Mouse (Mus musculus): ENCODE measurements around the gene Ksr2. TPM values are rescaled to one million over a fixed set of nuclear protein-coding genes. Genes with fewer than 3 reads are reported as not detected.
A peak's percentile ranks its signal among the peaks of the same experiment; 100 is the strongest.
"Not testable (repeated sequence)": the region's sequence is repeated elsewhere in the genome, so short reads cannot be mapped to it uniquely, and the experiment has no call there.

The Ksr2 gene
- polyA plus RNA-seq, 1 experiment from 2014 or later, result 1.4 TPM

GRCm38 (mm10) chr5:117377731-117378130 is 36.1 kb upstream of the Ksr2 start:
- not testable (repeated sequence) for H3K9me3 ChIP-seq (ENCODE audit: control insufficient read depth, low read length); H3K27ac ChIP-seq (ENCODE audit: low read depth, low read length); H3K4me3 ChIP-seq (ENCODE audit: low read depth, low read length); H3K4me1 ChIP-seq (ENCODE audit: control insufficient read depth, insufficient read depth, low read length); H3K36me3 ChIP-seq (ENCODE audit: control insufficient read depth, insufficient read depth, low read length); H3K9ac ChIP-seq (ENCODE audit: low read length); DNase-seq (ENCODE audit: low spot score); H3K4me2 ChIP-seq (ENCODE audit: low read depth); H3K27me3 ChIP-seq (ENCODE audit: control insufficient read depth, insufficient read depth, low read length); ATAC-seq (ENCODE audit: insufficient read depth, low FRiP score, low TSS enrichment)
- 96% methylated on average over 14 of the region's 14 CpGs for WGBS

- ATAC-seq (ENCODE audit: insufficient read depth, low FRiP score, low TSS enrichment) (no peak), DNase-seq (ENCODE audit: low spot score) (no peak)
- WGBS, result 90% methylated on average over 4 of the region's 4 CpGs
- Histone ChIP-seq H3K9me3 (ENCODE audit: control insufficient read depth, low read length) (no peaks in the 10 kb centered on the region), H3K27ac (ENCODE audit: low read depth, low read length) (no peak overlapping the region), H3K4me3 (ENCODE audit: low read depth, low read length) (no peak overlapping the region), H3K27me3 (ENCODE audit: control insufficient read depth, insufficient read depth, low read length) (no peaks in the 10 kb centered on the region), H3K36me3 (ENCODE audit: control insufficient read depth, insufficient read depth, low read length) (peaks cover 6% of the 10 kb centered on the region), H3K4me1 (ENCODE audit: control insufficient read depth, insufficient read depth, low read length) (no peaks in the 10 kb centered on the region), H3K9ac (ENCODE audit: low read length) (no peak overlapping the region), H3K4me2 (ENCODE audit: low read depth) (no peak overlapping the region)
These were observed 33.6 kb upstream of the Ksr2 start for GRCm38 (mm10) chr5:117380199-117380598.

- Histone ChIP-seq H3K36me3 (ENCODE audit: control insufficient read depth, insufficient read depth, low read length) (peaks cover 6% of the 10 kb centered on the region), H3K4me2 (ENCODE audit: low read depth) (no peak overlapping the region), H3K27ac (ENCODE audit: low read depth, low read length) (no peak overlapping the region), H3K4me1 (ENCODE audit: control insufficient read depth, insufficient read depth, low read length) (no peaks in the 10 kb centered on the region), H3K9ac (ENCODE audit: low read length) (no peak overlapping the region), H3K27me3 (ENCODE audit: control insufficient read depth, insufficient read depth, low read length) (no peaks in the 10 kb centered on the region), H3K4me3 (ENCODE audit: low read depth, low read length) (no peak overlapping the region), H3K9me3 (ENCODE audit: control insufficient read depth, low read length) (no peaks in the 10 kb centered on the region)
- no peak for ATAC-seq (ENCODE audit: insufficient read depth, low FRiP score, low TSS enrichment)
- no peak for DNase-seq (ENCODE audit: low spot score)
- WGBS, result 89% methylated on average over 7 of the region's 7 CpGs
These were observed 32.0 kb upstream of the Ksr2 start for GRCm38 (mm10) chr5:117381785-117382184.

GRCm38 (mm10) chr5:117383198-117383597 is 30.6 kb upstream of the Ksr2 start:
- DNase-seq (ENCODE audit: low spot score) (no peak), ATAC-seq (ENCODE audit: insufficient read depth, low FRiP score, low TSS enrichment) (no peak)
- WGBS, result 88% methylated on average over 12 of the region's 12 CpGs
- Histone ChIP-seq H3K27ac (ENCODE audit: low read depth, low read length) (no peak overlapping the region), H3K4me1 (ENCODE audit: control insufficient read depth, insufficient read depth, low read length) (peaks cover 4% of the 10 kb centered on the region), H3K9me3 (ENCODE audit: control insufficient read depth, low read length) (no peaks in the 10 kb centered on the region), H3K9ac (ENCODE audit: low read length) (no peak overlapping the region), H3K27me3 (ENCODE audit: control insufficient read depth, insufficient read depth, low read length) (no peaks in the 10 kb centered on the region), H3K36me3 (ENCODE audit: control insufficient read depth, insufficient read depth, low read length) (peaks cover 6% of the 10 kb centered on the region), H3K4me2 (ENCODE audit: low read depth) (no peak overlapping the region), H3K4me3 (ENCODE audit: low read depth, low read length) (no peak overlapping the region)

- Histone ChIP-seq H3K4me3 (ENCODE audit: low read depth, low read length) (peak overlapping the region; percentile 78), H3K4me2 (ENCODE audit: low read depth) (peak overlapping the region; percentile 70), H3K9me3 (ENCODE audit: control insufficient read depth, low read length) (no peaks in the 10 kb centered on the region), H3K4me1 (ENCODE audit: control insufficient read depth, insufficient read depth, low read length) (peaks cover 8% of the 10 kb centered on the region), H3K27ac (ENCODE audit: low read depth, low read length) (peak overlapping the region; percentile 65; the same call in 1 of the 2 replicates), H3K36me3 (ENCODE audit: control insufficient read depth, insufficient read depth, low read length) (no peaks in the 10 kb centered on the region), H3K27me3 (ENCODE audit: control insufficient read depth, insufficient read depth, low read length) (no peaks in the 10 kb centered on the region), H3K9ac (ENCODE audit: low read length) (peak overlapping the region; percentile 88)
- DNase-seq (ENCODE audit: low spot score) (peak; percentile 64), ATAC-seq (ENCODE audit: insufficient read depth, low FRiP score, low TSS enrichment) (peak; percentile 35; the same call in 1 of the 2 replicates)
- 13% methylated on average over 16 of the region's 16 CpGs for WGBS
These were observed 25.5 kb upstream of the Ksr2 start for GRCm38 (mm10) chr5:117388296-117388751.

- DNase-seq (ENCODE audit: low spot score) (peak; percentile 98), ATAC-seq (ENCODE audit: insufficient read depth, low FRiP score, low TSS enrichment) (peak; percentile 90)
- no peaks in the 10 kb centered on the region for H3K27me3 ChIP-seq (ENCODE audit: control insufficient read depth, insufficient read depth, low read length)
- under 1% methylated on average over 30 of the region's 44 CpGs for WGBS
- H3K4me2 ChIP-seq (ENCODE audit: low read depth), result peak within 1 kb of the TSS; percentile 70
- H3K9ac ChIP-seq (ENCODE audit: low read length), result peak within 1 kb of the TSS; percentile 88
- H3K4me3 ChIP-seq (ENCODE audit: low read depth, low read length), result peak within 1 kb of the TSS; percentile 78
- no peaks in the 10 kb centered on the region for H3K9me3 ChIP-seq (ENCODE audit: control insufficient read depth, low read length)
- no peaks in the 10 kb centered on the region for H3K36me3 ChIP-seq (ENCODE audit: control insufficient read depth, insufficient read depth, low read length)
- peaks cover 8% of the 10 kb centered on the region for H3K4me1 ChIP-seq (ENCODE audit: control insufficient read depth, insufficient read depth, low read length)
- H3K27ac ChIP-seq (ENCODE audit: low read depth, low read length), result peak within 1 kb of the TSS; percentile 65; the same call in 1 of the 2 replicates
These were observed 24.9 kb upstream of the Ksr2 start, which contains the start of gene Rfc5 for GRCm38 (mm10) chr5:117388877-117389276. Gene Rfc5 (minus strand): TSS chr5:117389047.

GRCm38 (mm10) chr5:117390895-117391294 is 22.9 kb upstream of the Ksr2 start:
- no peak for DNase-seq (ENCODE audit: low spot score)
- Histone ChIP-seq H3K4me1 (ENCODE audit: control insufficient read depth, insufficient read depth, low read length) (peaks cover 8% of the 10 kb centered on the region), H3K4me2 (ENCODE audit: low read depth) (no peak overlapping the region), H3K4me3 (ENCODE audit: low read depth, low read length) (no peak overlapping the region), H3K27ac (ENCODE audit: low read depth, low read length) (no peak overlapping the region), H3K9ac (ENCODE audit: low read length) (no peak overlapping the region), H3K36me3 (ENCODE audit: control insufficient read depth, insufficient read depth, low read length) (no peaks in the 10 kb centered on the region), H3K27me3 (ENCODE audit: control insufficient read depth, insufficient read depth, low read length) (no peaks in the 10 kb centered on the region), H3K9me3 (ENCODE audit: control insufficient read depth, low read length) (no peaks in the 10 kb centered on the region)
- WGBS, result 92% methylated on average over 1 of the region's 1 CpGs
- ATAC-seq (ENCODE audit: insufficient read depth, low FRiP score, low TSS enrichment), result no peak

GRCm38 (mm10) chr5:117395834-117396233 is 18.0 kb upstream of the Ksr2 start:
- Histone ChIP-seq H3K4me2 (ENCODE audit: low read depth) (no peak overlapping the region), H3K27ac (ENCODE audit: low read depth, low read length) (no peak overlapping the region), H3K27me3 (ENCODE audit: control insufficient read depth, insufficient read depth, low read length) (no peaks in the 10 kb centered on the region), H3K9me3 (ENCODE audit: control insufficient read depth, low read length) (no peaks in the 10 kb centered on the region), H3K36me3 (ENCODE audit: control insufficient read depth, insufficient read depth, low read length) (no peaks in the 10 kb centered on the region), H3K4me3 (ENCODE audit: low read depth, low read length) (no peak overlapping the region), H3K9ac (ENCODE audit: low read length) (no peak overlapping the region), H3K4me1 (ENCODE audit: control insufficient read depth, insufficient read depth, low read length) (no peaks in the 10 kb centered on the region)
- ATAC-seq (ENCODE audit: insufficient read depth, low FRiP score, low TSS enrichment) (no peak), DNase-seq (ENCODE audit: low spot score) (no peak)
- 87% methylated on average over 5 of the region's 5 CpGs for WGBS

GRCm38 (mm10) chr5:117396596-117397014 is 17.2 kb upstream of the Ksr2 start:
- no peak overlapping the region for H3K4me2 ChIP-seq (ENCODE audit: low read depth)
- H3K4me3 ChIP-seq (ENCODE audit: low read depth, low read length), result no peak overlapping the region
- H3K4me1 ChIP-seq (ENCODE audit: control insufficient read depth, insufficient read depth, low read length), result no peaks in the 10 kb centered on the region
- H3K9me3 ChIP-seq (ENCODE audit: control insufficient read depth, low read length), result no peaks in the 10 kb centered on the region
- H3K36me3 ChIP-seq (ENCODE audit: control insufficient read depth, insufficient read depth, low read length), result no peaks in the 10 kb centered on the region
- no peak overlapping the region for H3K27ac ChIP-seq (ENCODE audit: low read depth, low read length)
- H3K27me3 ChIP-seq (ENCODE audit: control insufficient read depth, insufficient read depth, low read length), result no peaks in the 10 kb centered on the region
- no peak overlapping the region for H3K9ac ChIP-seq (ENCODE audit: low read length)
- 68% methylated on average over 6 of the region's 6 CpGs for WGBS
- DNase-seq (ENCODE audit: low spot score), result no peak
- no peak for ATAC-seq (ENCODE audit: insufficient read depth, low FRiP score, low TSS enrichment)
